Mouse (Mus musculus): Measurements from ENCODE around the gene Acbd4.

Gene Acbd4

DNA sequence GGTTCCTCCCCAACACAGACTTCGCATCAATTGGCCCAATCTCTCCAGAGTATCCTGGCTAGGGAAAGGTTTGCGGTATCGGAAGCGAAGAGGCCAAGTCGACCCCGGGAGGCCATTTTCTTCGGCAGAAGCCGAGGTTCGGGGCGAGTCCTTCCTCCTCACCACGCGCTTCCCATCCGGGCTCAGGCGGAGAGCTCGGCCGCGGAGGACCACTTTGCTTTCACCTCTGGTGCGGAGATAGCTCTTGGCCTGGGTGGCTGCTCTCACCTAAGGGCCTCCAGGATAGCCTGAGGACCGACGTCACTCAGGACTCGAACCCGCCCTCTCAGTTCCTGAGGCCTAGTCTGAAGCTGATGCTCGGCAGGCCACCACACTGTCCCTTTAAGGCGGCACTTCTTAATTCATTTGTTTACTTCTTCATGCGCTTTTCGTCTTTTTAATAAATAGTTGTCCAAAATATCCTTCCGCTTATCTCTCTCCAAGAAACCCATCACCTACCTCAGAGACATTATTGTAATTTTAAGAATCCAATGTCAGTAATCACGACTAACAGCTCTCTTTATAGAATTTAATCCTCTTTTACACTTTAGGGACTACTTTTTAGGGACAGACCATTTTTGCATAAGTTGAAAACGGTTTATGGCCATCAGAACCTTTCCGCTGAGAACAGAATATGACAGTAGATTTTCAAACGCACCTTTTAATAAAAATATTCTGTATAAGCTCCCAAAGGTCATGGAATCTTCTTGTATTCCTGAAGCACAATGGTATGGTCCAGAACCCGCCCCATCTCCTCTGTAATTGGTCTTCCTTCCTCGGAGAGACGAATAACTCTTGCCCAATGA, 13.9 kb downstream of the Acbd4 start:
- peak; percentile 86 to 90 for DNase-seq

- DNase-seq: peak; percentile 99 to 100
These were observed 14.7 kb downstream of the Acbd4 start, which contains the start of gene Hexim1 for GRCm38 (mm10) chr11:103116008-103116818. Gene Hexim1, plus strand, starts transcription at chr11:103116231.

- DNase-seq: peak; percentile 72 to 78
These were observed 15.6 kb downstream of the Acbd4 start for GRCm38 (mm10) chr11:103116959-103117590.

DNA sequence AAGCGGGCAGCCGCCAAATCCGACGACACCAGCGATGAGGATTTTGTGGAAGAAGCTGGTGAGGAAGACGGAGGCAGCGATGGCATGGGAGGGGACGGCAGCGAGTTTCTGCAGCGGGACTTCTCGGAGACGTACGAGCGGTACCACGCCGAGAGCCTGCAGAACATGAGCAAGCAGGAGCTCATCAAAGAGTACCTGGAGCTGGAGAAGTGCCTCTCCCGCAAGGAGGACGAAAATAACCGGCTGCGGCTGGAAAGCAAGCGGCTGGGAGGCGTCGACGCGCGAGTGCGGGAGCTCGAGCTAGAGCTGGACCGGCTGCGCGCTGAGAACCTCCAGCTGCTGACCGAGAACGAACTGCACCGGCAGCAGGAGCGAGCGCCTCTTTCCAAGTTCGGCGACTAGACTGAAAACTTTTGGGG, 16.1 kb downstream of the Acbd4 start:
- DNase-seq: no peak

DNA sequence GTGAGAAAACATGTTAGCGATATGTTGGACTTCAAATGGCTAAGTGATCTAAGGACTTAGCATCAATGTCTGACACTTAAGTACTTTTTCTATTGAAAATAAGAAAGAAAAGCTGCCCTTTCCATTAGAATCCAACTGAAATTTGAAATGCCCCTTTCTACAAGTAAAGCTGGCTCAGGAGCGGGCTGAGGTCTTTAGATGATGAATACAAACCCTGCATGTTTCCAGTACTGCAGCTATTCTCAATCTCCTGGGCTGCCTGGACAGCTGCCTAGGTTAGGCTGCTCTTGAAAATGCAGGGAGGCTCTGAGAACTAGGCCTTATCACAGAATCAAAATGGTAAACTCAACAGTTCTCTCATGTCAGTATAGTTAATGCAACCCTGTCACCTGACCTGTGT, 17.4 kb downstream of the Acbd4 start:
- no peak for DNase-seq

- no peak for DNase-seq
These were observed 18.1 kb downstream of the Acbd4 start for GRCm38 (mm10) chr11:103119609-103120008.

GRCm38 (mm10) chr11:103120315-103120714, 18.8 kb downstream of the Acbd4 start:
- DNase-seq: no peak

DNA sequence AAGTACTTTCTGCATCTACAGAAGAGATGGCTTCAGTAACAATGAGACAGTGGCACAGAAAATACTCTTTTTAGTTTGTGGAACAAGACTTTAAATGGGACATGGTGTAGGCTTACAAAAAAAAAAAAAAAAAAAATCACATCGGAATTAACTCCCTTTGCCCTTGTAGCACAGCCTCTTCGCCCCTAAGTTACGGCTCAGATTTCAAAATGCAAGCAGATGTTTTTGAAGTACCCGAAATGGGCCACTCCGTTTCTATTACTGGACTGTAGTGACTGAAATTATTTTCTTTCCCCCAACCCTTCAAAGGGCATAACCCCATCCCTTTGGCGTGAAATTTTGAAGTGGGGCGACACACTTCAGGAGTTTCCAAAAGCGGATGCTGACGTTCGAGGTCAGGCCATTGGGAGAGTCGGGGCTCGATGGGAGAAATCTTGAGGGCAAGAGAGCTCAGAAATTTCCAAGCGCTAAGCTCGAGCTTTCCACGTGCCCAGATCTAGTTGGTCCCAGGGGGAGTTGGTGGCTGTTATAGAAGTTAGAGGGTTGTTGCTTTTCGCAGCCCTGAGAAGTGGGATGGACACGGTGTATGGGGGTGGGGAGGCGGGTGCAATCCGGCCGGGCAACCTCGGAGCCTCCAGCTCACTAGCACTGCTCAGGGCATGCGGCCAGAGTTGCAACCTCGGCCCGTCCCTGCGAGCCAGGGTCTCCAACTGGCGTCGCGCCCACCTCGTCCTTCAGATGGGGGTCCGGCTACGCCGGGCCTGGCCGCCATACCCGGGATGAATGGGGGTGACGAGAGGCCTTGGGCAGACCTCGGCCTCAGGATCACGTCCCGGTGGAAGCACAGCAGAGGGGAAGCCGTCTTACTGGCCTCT, 30.5 kb downstream of the Acbd4 start, which contains the start of gene Hexim2:
TSS of gene Hexim2 (plus strand) at position 729 of the 875 bp plus-strand sequence.
- peak; percentile 53 to 67 for DNase-seq

- DNase-seq: peak; percentile 100
These were observed 31.3 kb downstream of the Acbd4 start for GRCm38 (mm10) chr11:103132576-103133455.

GRCm38 (mm10) chr11:103133456-103134185, 32.1 kb downstream of the Acbd4 start:
- no peak for DNase-seq

- DNase-seq: no peak
These were observed 32.7 kb downstream of the Acbd4 start for GRCm38 (mm10) chr11:103134221-103134620.

DNA sequence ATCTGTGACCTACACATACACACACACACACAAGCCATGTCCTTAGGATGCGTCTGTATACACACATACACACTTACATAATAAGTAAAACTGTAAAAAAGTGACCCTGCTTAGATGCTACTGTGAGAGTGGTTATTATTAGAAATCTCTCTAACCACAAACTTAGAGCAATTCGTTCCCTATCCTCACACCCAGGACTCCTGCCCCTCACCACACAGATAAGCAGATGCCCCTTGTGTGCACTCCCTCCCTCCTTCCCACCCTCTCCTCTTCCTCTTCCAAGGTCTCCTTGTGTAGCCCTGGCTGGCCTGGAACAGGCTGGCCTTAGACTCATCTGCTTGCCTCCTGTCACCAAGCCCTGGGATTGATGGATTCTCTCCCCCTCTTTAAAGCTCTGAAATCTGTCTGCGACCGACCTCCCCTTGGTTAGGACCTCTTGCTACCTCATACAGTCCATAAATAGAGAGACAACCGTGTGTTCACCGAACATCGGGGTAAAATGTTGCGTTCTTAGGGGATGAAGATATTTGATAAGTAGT, 34.6 kb downstream of the Acbd4 start:
- DNase-seq: no peak

DNA sequence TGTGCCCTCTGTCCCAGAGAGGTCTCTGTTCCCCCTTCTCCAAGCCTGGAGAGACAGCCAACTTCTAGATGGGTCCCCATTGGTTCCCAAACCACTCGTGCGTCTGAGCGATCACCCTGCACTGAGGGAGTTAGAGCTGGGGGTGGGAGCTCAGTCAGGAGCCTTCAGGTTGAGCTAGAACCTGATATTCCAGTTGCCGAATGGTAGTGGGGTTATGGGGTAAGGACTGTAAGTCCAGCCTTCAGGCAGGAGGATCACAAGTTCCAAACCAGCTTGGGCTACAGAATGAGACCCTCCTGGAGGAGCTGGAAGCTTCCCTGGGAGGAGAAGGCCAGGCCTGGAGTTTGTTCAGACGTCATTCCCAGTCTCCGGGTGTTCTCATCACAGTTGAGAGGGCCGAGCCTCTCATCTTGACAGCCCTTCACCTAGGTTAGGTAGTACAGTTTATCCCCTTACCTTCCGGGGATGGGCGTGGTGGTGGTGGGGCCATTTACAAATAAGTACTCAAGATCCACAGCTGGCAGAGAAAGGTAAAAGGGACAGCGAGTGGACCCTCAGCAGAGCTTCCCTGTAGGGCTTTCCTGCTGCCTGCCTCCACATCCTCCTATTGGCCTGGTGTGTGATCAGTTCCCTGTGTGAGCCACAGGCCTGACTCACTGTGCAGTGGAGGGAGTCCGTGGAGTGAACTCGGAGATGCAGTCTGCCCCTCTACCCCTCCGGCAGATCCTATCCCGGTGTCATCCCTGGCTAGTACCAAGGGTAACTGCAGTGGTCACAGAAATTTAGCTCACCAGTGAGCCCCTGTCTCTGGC, 38.7 kb downstream of the Acbd4 start:
- no peak for DNase-seq

- DNase-seq: no peak
These were observed 39.2 kb downstream of the Acbd4 start for GRCm38 (mm10) chr11:103140763-103141100.

DNA sequence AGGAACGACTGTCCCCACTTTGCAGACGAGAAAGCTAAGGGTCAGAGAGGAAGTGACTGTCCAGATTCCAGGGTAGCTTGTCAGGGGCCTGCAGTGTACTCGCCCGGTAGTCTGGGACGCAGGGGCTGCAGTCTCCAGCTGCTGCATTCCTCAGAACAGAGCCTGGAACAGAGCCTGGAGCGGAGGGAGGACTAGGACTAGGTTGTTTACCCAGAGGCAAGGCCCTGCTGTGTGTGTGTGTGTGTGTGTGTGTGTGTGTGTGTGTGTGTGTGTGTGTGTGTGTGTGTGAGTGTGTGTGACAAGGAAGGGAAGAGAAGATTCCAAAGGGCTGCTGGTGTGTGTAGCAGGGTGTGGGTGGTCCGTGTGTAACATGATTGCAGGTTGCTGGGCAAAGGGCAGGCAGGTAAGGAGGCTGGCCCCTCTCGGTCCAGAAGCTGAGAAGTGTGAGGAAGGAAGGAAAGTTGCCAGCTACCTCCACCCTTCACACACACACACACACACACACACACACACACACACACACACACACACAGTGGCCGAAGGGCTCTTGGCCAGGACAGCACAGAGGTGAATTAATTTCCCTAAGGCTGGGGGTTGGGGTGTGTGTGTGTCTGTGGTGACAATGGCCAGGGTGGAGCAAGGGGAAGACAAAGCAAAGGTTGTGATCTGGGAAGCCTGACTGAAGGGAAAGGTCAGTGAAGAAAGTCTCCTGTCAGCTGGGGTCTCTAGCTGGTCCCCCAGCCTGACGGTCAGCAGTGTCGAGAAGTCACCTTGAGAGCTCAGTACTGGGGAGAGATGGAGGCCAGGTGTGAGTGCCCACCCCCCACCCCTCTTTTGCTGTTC, 39.8 kb downstream of the Acbd4 start:
- DNase-seq: peak; percentile 66 to 68

- DNase-seq: peak in 1 of 2 experiments; percentile 28
These were observed 40.4 kb downstream of the Acbd4 start for GRCm38 (mm10) chr11:103141944-103142255.

DNA sequence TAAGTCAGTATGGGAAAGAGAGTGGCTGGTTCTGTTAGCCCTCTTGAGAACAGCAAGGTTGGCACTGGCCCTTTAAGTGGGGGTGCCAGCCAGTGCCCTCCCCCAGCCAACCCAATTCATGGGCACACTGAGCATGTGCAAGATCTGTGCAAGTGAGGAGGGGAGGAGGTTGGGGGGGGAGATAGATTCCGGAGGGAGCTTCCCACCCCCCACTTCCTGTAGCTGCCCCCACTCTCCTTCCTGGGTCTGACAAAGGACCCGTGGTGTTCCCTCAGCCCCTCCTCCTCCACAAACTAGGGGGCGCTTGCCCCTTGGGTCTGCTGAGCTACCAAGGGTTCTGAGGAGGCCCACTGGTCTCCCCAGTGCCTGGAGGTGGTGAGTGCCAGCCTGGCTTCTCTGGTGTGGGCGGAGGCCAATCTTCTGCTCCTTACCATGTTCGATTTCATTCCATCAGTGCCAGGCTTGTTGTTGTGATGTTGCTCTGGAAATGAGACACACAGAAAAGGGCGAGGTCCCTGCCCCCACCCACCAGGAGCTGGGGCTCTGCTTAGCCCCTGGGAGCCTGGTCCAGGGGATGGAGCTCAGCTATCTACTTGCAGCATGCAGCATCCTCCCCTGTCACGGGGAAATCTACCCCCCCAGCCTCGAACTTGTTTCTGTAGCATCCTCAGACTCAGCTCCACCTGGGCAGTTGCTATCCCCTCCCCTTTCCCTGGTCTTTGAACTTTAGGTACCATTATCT, 41.1 kb downstream of the Acbd4 start:
- peak; percentile 70 to 77 for DNase-seq

Measured in kidney, adult 8-10 months (tissue).